Mouse (Mus musculus): ENCODE measurements around the gene Prr15l. TPM values are rescaled to one million over a fixed set of nuclear protein-coding genes. Genes with fewer than 3 reads are reported as not detected.

Gene Prr15l
- polyA plus RNA-seq, 1 experiment from 2014 or later, result 1.7 TPM

DNA sequence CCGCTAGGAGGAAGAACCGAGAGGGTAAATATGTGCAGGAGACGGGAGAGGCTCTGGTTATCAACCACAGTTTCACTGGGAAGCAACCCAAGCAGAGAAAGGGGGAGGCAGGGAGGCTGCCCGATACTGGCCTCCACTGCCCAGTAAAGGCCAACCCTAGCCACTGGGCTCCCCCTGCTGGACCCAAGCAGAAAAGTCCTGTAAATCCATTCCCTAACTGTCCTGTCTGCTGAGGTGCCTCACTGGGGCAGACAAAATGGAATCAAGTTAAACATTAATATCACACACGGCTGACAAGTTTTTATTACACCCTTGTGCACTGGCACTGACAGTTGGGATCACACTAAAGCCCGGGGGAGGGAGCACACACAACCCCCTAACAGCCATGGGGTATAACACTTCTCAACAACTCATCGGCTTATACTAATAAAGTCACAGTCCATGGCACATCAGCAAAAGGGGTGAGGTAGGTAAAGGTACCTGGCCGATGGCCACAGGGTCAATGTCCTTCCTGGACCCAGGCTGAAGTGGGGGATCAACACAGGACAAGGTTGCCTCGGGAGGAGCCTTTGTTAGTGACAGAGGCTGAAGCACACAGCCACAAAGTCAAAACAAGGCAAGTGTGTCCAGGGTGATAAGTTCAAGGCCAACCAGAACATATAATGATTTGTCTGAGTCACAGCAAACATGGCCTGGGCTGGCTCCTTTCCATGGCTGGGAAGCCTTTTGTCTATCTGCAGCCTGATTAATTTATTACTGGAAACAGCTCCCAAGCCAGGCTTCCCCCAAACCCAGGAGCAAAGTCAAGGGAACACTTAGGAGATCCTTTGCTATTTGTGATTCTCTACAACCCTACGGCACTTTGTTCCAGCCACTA lies 9.9 kb downstream of the Prr15l start:
- peak; percentile 45; the same call in 1 of the 2 replicates for ATAC-seq (replicated peaks; ENCODE audit: insufficient number of reproducible peaks, insufficient read depth, low FRiP score, low read depth)
- no peak overlapping the region for H3K9ac ChIP-seq
- H3K27ac ChIP-seq, result no peak overlapping the region
- H3K9me3 ChIP-seq (replicated peaks), result no peaks in the 10 kb centered on the region
- H3K4me2 ChIP-seq, result no peak overlapping the region
- no peaks in the 10 kb centered on the region for H3K27me3 ChIP-seq
- no peak overlapping the region for H3K4me3 ChIP-seq
- H3K4me1 ChIP-seq (replicated peaks), result peaks cover 9% of the 10 kb centered on the region; the same call in 1 of the 2 replicates
- H3K36me3 ChIP-seq, result no peaks in the 10 kb centered on the region
- 47% methylated on average over 10 of the region's 10 CpGs for WGBS

DNA sequence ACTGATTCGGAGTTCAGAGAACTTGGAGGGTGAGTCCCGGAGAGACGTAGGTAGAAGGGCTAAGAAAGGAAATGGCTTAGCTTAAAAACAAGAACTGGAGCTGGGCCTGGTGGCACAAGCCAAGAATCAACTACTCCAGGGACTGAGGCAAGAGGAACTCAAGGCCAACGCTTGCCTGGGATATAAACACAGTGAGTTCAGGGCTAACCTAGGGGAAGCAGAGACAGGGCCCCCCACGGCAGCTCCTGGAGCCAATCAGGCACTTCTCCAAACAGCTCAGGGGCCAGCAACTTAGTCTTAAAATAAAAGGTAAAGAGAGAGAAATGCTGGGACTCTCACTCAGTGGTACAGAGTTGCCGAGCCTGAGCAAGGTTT lies 10.5 kb downstream of the Prr15l start:
- 81% methylated on average over 6 of the region's 6 CpGs for WGBS
- Histone ChIP-seq H3K36me3 (no peaks in the 10 kb centered on the region), H3K9ac (no peak overlapping the region), H3K27ac (no peak overlapping the region), H3K9me3 (replicated peaks) (no peaks in the 10 kb centered on the region), H3K4me1 (replicated peaks) (peaks cover 12% of the 10 kb centered on the region), H3K27me3 (no peaks in the 10 kb centered on the region), H3K4me3 (no peak overlapping the region), H3K4me2 (no peak overlapping the region)
- no peak for ATAC-seq (replicated peaks; ENCODE audit: insufficient number of reproducible peaks, insufficient read depth, low FRiP score, low read depth)

DNA sequence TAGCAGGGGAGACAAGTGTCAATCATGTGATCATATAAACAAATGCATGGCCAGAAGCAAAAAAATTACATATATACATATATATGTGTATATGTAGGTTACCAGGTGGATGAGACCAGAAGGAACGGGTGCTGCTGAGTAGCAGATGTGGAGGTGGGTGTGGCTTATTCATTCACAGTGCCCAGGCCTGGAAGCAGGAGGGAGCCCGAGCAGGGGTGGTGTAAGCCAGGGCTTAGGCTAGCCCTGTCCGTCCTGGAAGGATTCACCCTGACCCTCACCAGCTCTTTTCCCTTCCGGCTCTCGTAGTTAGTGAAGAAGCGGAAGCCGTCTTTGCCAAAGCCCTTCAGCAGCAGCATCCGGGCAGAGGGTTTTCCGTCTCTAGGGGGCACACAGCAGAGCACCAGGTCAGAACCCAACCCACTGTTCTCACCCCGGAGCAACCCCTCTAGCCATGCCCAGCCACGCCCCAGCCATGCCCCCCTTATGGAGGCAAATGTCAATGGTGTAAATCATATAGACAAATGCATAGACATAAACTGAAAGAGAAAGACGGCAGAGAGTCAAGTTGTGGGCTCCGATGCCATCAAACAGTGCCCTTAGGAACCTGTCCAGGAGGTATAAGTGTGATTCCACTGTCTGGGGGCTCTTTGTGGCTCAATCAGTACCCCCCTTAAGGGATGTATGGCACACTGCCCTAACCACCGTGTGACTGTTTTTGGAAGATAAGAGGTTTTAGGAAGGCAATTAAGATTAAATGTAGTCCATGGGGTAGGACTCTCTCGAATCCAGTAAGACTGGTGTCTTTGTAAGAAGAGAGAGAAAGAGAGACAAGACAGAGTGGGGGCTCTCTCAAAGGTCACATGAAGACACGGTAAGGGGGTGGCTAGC lies 12.9 kb downstream of the Prr15l start:
- Histone ChIP-seq H3K9me3 (replicated peaks) (no peaks in the 10 kb centered on the region), H3K36me3 (no peaks in the 10 kb centered on the region), H3K4me2 (no peak overlapping the region), H3K4me3 (no peak overlapping the region), H3K27me3 (no peaks in the 10 kb centered on the region), H3K27ac (no peak overlapping the region), H3K9ac (no peak overlapping the region), H3K4me1 (replicated peaks) (peaks cover 14% of the 10 kb centered on the region)
- WGBS, result 72% methylated on average over 16 of the region's 16 CpGs
- no peak for ATAC-seq (replicated peaks; ENCODE audit: insufficient number of reproducible peaks, insufficient read depth, low FRiP score, low read depth)

DNA sequence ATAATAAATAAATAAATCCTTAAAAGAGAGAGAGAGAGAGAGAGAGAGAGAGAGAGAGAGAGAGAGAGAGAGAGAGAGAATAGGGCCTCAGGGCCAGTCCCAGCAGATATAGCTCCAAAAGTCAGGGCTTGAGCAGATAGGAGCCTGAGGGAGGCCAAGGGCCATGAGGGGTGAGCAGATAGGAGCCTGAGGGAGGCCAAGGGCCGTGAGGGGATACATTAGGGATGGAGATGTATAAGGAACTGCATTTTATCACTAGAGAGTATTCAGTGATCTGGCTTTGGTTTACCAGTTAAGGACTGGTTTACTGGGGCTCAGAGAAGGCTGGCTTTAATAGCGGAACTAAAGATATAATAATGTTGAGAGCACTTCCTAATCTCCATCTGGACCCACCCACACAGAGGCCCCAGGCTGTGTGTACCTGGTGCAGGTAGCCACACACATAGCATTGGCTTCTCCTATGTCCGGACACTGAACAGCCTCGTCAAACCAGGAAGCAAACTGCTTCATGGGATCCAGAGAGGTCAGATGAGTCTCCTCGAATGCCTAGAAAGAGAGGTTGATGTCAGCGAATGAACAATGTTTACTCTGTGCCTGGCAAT lies 14.2 kb downstream of the Prr15l start:
- Histone ChIP-seq H3K9ac (no peak overlapping the region), H3K27ac (no peak overlapping the region), H3K27me3 (no peaks in the 10 kb centered on the region), H3K4me2 (no peak overlapping the region), H3K4me3 (no peak overlapping the region), H3K9me3 (replicated peaks) (no peaks in the 10 kb centered on the region), H3K4me1 (replicated peaks) (peaks cover 14% of the 10 kb centered on the region), H3K36me3 (no peaks in the 10 kb centered on the region)
- WGBS, result 83% methylated on average over 6 of the region's 6 CpGs
- no peak for ATAC-seq (replicated peaks; ENCODE audit: insufficient number of reproducible peaks, insufficient read depth, low FRiP score, low read depth)

DNA sequence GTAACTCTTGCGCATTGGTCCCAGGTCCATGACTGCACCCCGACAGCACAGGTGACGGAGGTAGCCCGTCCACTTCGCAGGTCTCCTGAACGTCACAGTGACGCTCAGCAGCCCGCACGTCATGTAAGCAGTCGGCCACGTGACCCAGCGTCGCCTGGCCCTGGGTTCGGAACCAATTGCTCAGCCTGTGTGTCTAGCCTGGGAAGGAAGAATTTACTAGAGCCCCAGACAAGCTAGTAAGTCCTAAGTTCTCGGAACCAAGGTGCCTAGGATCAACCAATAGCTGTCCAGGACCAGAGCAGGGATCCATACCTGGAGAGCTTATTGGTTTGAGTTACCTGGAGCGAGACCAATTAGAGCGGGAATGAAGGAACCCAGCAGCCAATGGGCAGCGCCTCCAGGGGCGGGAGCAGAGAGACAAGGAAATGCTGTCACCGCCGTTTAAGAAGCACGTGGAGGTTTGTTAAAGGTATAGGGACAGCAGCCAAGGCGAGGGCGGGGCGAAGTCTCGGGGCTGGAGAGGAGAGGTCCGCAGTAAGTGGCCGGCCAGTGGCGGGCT lies 15.9 kb downstream of the Prr15l start, which contains the start of gene Pnpo:
TSS of gene Pnpo (minus strand) at position 241 of the 559 bp plus-strand sequence.
- H3K27ac ChIP-seq, result peak within 1 kb of the TSS; percentile 31; the same call in 1 of the 2 replicates
- H3K27me3 ChIP-seq, result no peaks in the 10 kb centered on the region
- H3K4me1 ChIP-seq (replicated peaks), result peaks cover 11% of the 10 kb centered on the region
- WGBS, result under 1% methylated on average over 29 of the region's 29 CpGs
- peak within 1 kb of the TSS; percentile 69 for H3K9ac ChIP-seq
- no peaks in the 10 kb centered on the region for H3K36me3 ChIP-seq
- peak; percentile 93 for ATAC-seq (replicated peaks; ENCODE audit: insufficient number of reproducible peaks, insufficient read depth, low FRiP score, low read depth)
- H3K9me3 ChIP-seq (replicated peaks), result no peaks in the 10 kb centered on the region
- H3K4me3 ChIP-seq, result peak within 1 kb of the TSS; percentile 78
- H3K4me2 ChIP-seq, result peak within 1 kb of the TSS; percentile 99

DNA sequence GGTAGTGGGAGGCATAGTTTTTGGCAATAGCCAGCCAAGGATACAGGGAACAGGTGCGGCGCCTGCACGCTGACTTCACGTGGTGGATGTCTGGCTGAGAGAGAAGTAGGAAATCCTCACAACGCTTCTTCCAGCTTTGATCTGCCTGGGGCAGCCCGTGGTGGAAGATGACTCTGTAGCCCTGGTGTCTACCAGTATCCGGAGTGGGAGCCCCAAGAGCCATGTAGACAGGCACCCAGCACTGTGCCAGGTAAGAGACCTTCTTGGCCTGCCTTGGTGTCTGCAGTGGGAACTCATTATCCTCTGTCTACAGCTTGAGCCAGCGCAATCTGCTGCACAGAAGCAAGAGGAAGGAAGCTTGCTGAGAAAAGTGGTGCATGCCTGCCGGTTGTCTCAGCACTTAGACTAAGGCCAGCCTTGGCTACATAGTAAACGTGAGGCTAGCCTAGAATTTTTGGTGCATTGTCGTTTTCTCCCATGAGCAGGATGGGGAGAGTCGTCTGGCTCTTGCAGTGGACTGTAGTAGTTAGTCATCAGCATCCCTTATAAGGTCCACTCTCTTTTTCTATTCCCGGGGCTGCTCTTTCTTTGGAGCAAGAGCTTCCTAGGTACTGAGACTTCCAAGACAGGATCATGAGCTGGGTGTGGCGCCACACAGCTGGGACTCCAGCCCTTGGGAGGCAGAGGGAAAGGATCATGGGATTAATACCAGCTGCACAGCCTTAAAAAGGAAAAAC lies 17.1 kb downstream of the Prr15l start:
- 68% methylated on average over 14 of the region's 14 CpGs for WGBS
- H3K4me3 ChIP-seq, result peak overlapping the region; percentile 78; the same call in 1 of the 2 replicates
- peaks cover 11% of the 10 kb centered on the region for H3K4me1 ChIP-seq (replicated peaks)
- H3K9me3 ChIP-seq (replicated peaks), result no peaks in the 10 kb centered on the region
- no peak for ATAC-seq (replicated peaks; ENCODE audit: insufficient number of reproducible peaks, insufficient read depth, low FRiP score, low read depth)
- H3K27me3 ChIP-seq, result no peaks in the 10 kb centered on the region
- peak overlapping the region; percentile 99; the same call in 1 of the 2 replicates for H3K4me2 ChIP-seq
- no peak overlapping the region for H3K27ac ChIP-seq
- no peak overlapping the region for H3K9ac ChIP-seq
- no peaks in the 10 kb centered on the region for H3K36me3 ChIP-seq

DNA sequence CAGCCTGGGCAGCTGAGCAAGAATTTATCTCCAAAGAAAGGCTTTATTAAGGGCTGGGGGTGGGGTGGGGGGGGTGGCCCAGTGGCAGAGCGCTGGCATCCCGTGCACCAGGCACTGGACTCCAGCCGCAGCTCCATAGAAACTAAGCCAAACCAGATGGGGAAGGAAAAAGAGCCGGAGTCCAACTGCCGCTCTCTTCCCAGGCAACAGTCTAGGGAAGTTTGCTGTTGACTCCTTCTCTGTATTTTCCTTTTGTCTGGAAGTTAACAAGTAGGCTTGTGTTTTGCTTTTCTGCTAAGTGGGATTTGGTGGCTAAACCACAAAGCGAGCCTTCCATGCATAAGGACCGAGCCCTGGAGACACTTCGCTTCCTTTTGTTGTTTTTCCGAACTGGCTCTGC lies 18.6 kb downstream of the Prr15l start:
- Histone ChIP-seq H3K4me2 (no peak overlapping the region), H3K4me1 (replicated peaks) (peaks cover 11% of the 10 kb centered on the region), H3K27ac (no peak overlapping the region), H3K4me3 (no peak overlapping the region), H3K27me3 (no peaks in the 10 kb centered on the region), H3K36me3 (peaks cover 7% of the 10 kb centered on the region; the same call in 1 of the 2 replicates), H3K9me3 (replicated peaks) (no peaks in the 10 kb centered on the region), H3K9ac (no peak overlapping the region)
- ATAC-seq (replicated peaks; ENCODE audit: insufficient number of reproducible peaks, insufficient read depth, low FRiP score, low read depth), result no peak
- 80% methylated on average over 9 of the region's 9 CpGs for WGBS

DNA sequence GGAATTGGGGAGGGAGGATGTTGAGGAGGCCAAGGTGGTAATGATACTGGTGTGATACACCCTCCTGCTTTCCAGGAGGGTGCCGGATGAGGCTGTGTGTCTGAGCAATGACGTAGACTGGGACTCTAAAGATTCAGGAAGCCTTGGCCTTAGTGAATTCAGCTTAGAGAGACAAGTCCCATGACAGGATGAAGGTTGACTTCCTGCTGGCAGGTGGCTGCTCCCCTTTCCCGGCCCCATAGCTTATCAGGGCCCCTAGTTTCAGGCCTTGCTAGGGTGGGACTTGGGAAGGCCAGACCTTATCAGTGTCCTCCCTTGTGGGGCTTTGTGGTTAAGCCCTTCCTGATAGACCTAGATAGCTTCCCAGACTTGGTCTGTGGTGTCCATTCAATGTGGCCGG lies 19.9 kb downstream of the Prr15l start:
- Histone ChIP-seq H3K27ac (no peak overlapping the region), H3K4me3 (no peak overlapping the region), H3K36me3 (peaks cover 19% of the 10 kb centered on the region; the same call in 1 of the 2 replicates), H3K4me1 (replicated peaks) (peaks cover 11% of the 10 kb centered on the region), H3K9ac (no peak overlapping the region), H3K9me3 (replicated peaks) (no peaks in the 10 kb centered on the region), H3K27me3 (no peaks in the 10 kb centered on the region), H3K4me2 (no peak overlapping the region)
- ATAC-seq (replicated peaks; ENCODE audit: insufficient number of reproducible peaks, insufficient read depth, low FRiP score, low read depth), result no peak
- 72% methylated on average over 4 of the region's 4 CpGs for WGBS

DNA sequence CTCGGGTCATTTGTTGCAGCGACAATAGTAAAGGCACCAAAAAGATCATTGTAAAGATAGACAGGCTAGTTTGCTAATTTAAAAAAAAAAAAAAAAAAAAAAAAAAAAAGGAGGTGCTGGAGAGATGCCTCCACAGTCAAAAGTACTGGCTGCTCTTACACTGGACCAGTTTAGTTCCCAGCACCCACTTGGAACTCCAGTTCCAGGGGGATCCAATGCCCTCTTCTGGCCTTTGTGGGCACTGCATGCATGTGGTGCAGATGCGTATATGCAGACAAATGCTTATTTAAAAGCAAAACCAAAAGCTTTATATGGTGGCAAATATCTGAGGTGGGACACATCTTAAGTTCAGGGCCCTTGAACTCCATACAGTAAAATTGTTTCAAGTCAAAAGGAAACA lies 22.9 kb downstream of the Prr15l start:
- Histone ChIP-seq H3K27me3 (no peaks in the 10 kb centered on the region), H3K9me3 (replicated peaks) (no peaks in the 10 kb centered on the region), H3K4me2 (no peak overlapping the region), H3K27ac (no peak overlapping the region), H3K36me3 (peaks cover 43% of the 10 kb centered on the region), H3K9ac (no peak overlapping the region), H3K4me1 (replicated peaks) (no peaks in the 10 kb centered on the region), H3K4me3 (no peak overlapping the region)
- no peak for ATAC-seq (replicated peaks; ENCODE audit: insufficient number of reproducible peaks, insufficient read depth, low FRiP score, low read depth)
- WGBS, result 97% methylated on average over 3 of the region's 3 CpGs

DNA sequence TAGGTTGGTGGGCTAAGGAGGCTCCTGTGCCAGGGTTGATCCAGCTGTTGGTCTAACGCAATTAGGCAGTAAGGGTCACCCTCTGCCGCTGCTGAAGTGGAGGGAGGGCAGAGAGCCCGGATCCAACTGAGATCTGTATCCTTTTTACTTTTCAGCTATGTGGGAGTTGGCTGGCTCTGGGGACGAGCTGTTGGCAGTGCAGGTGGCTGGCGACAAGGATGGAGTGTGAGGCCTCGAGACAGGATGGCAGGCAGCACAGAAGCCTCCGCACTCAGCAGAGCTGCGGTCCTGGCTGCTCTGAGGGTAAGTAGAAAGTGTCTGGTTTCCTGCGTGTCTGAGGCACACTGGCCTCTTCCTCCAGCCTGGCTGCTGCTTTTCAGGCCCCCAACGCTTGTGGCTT lies 24.5 kb downstream of the Prr15l start:
- no peak for ATAC-seq (replicated peaks; ENCODE audit: insufficient number of reproducible peaks, insufficient read depth, low FRiP score, low read depth)
- WGBS, result 74% methylated on average over 10 of the region's 10 CpGs
- peaks cover 60% of the 10 kb centered on the region for H3K36me3 ChIP-seq

More for the DNA sequence above, 24.5 kb downstream of the Prr15l start:
- Histone ChIP-seq H3K27me3 (no peaks in the 10 kb centered on the region), H3K9me3 (replicated peaks) (no peaks in the 10 kb centered on the region), H3K4me2 (no peak overlapping the region), H3K4me1 (replicated peaks) (no peaks in the 10 kb centered on the region), H3K9ac (no peak overlapping the region), H3K27ac (no peak overlapping the region), H3K4me3 (no peak overlapping the region)

Data from heart, embryonic 15.5 days (tissue).